Mouse (Mus musculus): ENCODE data around the gene Ezr.

Gene Ezr

GRCm38 (mm10) chr17:6745503-6745902 lies 37.1 kb downstream of the Ezr start:
- in situ Hi-C loops (cut with MboI), result loop anchor here (25.0 kb wide), 1 partner anchor 417 kb away; the partner anchor contains the start of gene Rps6ka2

GRCm38 (mm10) chr17:6744871-6745270 lies 37.7 kb downstream of the Ezr start:
- in situ Hi-C loops (cut with MboI), result loop anchor here (25.0 kb wide), 1 partner anchor 417 kb away; the partner anchor contains the start of gene Rps6ka2

DNA sequence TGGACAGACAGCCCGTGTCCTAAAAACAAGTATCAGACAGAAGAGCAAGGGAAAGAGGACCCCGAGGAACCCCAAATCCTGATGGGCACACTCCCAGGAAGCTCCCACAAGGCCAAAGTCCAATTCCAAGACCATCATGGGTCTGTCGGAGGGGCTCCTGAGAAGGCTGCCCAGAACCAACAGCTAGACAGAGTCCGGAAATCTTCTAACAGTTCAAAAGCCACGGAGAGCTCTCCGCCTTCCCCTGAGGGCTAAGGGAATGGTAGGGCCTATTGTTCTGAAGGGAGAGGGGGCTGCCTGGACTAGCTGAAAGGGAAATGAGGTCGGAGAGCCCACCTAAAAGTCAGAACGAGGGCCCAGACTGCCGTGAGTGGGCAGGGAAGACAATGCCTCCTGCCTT lies 38.2 kb downstream of the Ezr start:
- in situ Hi-C loops (cut with MboI), result loop anchor here (25.0 kb wide), 1 partner anchor 418 kb away; the partner anchor contains the start of gene Rps6ka2

- in situ Hi-C loops (cut with MboI), result loop anchor here (25.0 kb wide), 1 partner anchor 418 kb away; the partner anchor contains the start of gene Rps6ka2
Measured at GRCm38 (mm10) chr17:6743787-6744239, 38.8 kb downstream of the Ezr start.

GRCm38 (mm10) chr17:6743039-6743575 lies 39.5 kb downstream of the Ezr start:
- in situ Hi-C loops (cut with MboI), result loop anchor here (25.0 kb wide), 1 partner anchor 419 kb away; the partner anchor contains the start of gene Rps6ka2

GRCm38 (mm10) chr17:6742083-6743038 lies 40.2 kb downstream of the Ezr start:
- in situ Hi-C loops (cut with MboI), result loop anchor here (25.0 kb wide), 1 partner anchor 420 kb away; the partner anchor contains the start of gene Rps6ka2

- in situ Hi-C loops (cut with MboI), result loop anchor here (25.0 kb wide), 1 partner anchor 421 kb away; the partner anchor contains the start of gene Rps6ka2
Measured at GRCm38 (mm10) chr17:6741271-6741670, 41.3 kb downstream of the Ezr start.

GRCm38 (mm10) chr17:6740331-6741170 lies 42.0 kb downstream of the Ezr start:
- in situ Hi-C loops (cut with MboI), result loop anchor here (25.0 kb wide), 1 partner anchor 422 kb away; the partner anchor contains the start of gene Rps6ka2

GRCm38 (mm10) chr17:6739756-6740155 lies 42.8 kb downstream of the Ezr start:
- in situ Hi-C loops (cut with MboI), result loop anchor here (25.0 kb wide), 1 partner anchor 423 kb away; the partner anchor contains the start of gene Rps6ka2

- in situ Hi-C loops (cut with MboI), result loop anchor here (25.0 kb wide), 1 partner anchor 423 kb away; the partner anchor contains the start of gene Rps6ka2
Measured at GRCm38 (mm10) chr17:6739266-6739665, 43.3 kb downstream of the Ezr start.

DNA sequence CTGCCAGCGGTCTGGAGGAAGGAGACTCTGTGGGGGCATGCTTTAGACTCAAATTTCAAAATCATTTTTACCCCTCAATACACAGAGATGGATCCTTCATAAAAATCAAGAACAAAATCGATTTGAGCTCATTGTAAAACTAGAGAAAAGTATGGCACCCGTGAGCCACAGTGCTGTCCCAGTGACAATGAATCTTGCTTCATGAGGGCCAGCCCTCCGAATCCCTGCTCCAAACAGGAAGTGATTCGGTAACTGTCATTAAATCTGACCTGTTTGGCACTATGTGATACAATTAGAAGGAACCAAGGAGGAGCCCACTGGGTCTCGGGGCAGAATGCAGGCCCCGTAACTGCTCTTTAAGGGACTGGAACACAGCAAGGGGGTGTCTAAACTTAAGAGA lies 43.7 kb downstream of the Ezr start:
- in situ Hi-C loops (cut with MboI), result loop anchor here (25.0 kb wide), 1 partner anchor 423 kb away; the partner anchor contains the start of gene Rps6ka2

- in situ Hi-C loops (cut with MboI), result loop anchor here (25.0 kb wide), 1 partner anchor 425 kb away; the partner anchor contains the start of gene Rps6ka2
Measured at GRCm38 (mm10) chr17:6737273-6737997, 45.1 kb downstream of the Ezr start.

GRCm38 (mm10) chr17:6736306-6737272 lies 46.0 kb downstream of the Ezr start:
- in situ Hi-C loops (cut with MboI), result loop anchor here (25.0 kb wide), 1 partner anchor 426 kb away; the partner anchor contains the start of gene Rps6ka2

DNA sequence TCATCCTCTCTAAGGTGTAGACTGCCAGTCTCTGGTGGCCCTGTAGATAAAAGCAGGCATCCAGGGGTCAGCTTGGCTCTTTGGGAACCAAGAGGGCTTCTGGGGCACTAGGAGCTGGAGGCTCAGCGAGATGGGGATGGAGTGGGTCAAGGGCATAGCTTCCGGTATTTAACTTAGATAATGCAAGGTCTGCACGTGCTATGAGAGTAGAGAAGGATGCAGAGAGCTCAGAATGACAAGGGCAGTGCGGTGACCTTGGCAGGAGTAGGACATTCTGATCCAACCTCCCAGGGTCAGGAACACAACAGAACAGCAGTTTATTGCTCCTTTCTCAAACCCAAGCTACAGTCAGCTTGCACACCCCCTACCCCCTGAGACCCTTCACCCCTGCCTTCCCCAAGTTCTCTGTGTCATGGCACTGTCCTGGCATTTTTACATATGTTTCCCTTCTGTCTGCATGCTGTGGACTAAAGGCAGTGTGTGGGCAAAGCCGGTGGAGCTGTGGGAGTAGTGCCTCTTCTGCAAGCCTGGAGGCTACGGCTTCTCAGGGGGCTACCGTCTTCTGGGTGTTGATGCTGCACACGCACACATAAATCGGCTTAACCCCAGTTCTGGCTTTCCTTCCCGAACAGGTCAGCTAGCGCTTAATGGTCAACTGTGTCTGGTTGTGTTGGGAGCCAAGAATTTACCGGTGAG lies 47.7 kb downstream of the Ezr start:
- in situ Hi-C loops (cut with MboI), result loop anchor here (25.0 kb wide), 1 partner anchor 427 kb away; the partner anchor contains the start of gene Rps6ka2

GRCm38 (mm10) chr17:6733322-6733875 lies 49.2 kb downstream of the Ezr start:
- in situ Hi-C loops (cut with MboI), result loop anchor here (25.0 kb wide), 1 partner anchor 429 kb away; the partner anchor contains the start of gene Rps6ka2

DNA sequence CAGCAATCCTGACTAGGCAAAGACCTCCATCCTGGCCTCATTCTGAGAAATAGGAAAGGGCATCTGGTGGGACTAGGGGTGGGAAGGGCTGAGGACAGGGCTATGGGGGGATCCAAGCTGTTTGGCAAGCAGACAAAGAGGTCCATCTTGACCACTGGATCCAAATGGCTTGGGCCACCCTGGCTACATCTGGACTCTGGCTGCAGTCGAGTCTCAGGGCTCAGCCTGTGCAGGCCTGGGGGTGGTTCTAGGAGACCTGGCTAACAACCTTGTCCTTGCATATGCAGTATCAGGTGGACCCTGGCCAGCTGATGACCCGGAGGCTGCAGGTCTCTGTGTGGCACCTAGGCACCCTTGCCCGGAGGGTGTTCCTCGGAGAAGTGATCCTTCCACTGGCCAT lies 49.9 kb downstream of the Ezr start:
- in situ Hi-C loops (cut with MboI), result loop anchor here (25.0 kb wide), 1 partner anchor 430 kb away; the partner anchor contains the start of gene Rps6ka2

DNA sequence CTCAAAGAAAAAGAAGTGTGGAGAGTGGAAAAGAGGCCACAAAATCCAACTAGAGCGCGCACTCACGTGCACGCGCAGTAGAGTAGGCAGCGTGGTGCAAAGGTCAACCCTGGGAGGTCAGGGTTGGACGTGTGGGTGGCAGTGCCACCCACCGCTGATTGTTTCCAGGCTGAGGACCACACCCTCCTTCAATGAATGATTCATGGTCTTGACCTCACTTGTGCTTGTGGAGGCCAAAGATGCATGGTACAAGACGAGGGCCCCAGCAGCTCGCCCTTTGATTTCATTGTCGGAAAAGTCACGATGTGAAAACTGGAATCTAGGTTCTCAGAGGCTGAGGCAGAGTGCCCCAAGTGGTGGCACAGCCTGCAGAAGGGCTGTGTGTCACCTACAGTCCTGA lies 51.0 kb downstream of the Ezr start:
- in situ Hi-C loops (cut with MboI), result loop anchor here (25.0 kb wide), 1 partner anchor 431 kb away; the partner anchor contains the start of gene Rps6ka2

DNA sequence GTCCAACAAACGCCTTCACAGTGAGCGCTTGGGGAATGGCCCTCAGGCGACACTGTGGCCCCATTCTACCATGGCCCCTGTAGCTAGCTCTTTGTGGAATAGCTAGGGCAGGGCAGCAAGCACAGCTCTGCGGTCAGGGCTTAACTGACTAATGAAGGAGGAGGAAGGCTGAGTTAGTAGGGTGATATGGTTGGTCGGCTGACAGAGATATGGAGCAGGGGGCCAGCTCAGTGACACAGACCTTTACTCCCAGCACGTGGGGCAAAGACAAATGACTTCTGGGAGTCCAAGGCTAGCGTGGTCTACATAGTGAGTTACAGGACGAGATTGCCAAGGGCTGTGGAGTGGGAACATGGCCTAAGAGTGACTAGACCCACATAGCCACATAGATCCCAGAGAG lies 51.5 kb downstream of the Ezr start:
- in situ Hi-C loops (cut with MboI), result loop anchor here (25.0 kb wide), 1 partner anchor 431 kb away; the partner anchor contains the start of gene Rps6ka2
